Mouse (Mus musculus) cortical plate, adult 2 months (tissue): ENCODE measurements at regions not wholly inside any gene's neighbourhood (a gene's known extent, or its start where the extent isn't known, plus 50 kb on each side); places are given as distances from the start of the nearest gene placed in this dataset.
"Not testable (repeated sequence)": the region's sequence is repeated elsewhere in the genome, so short reads cannot be mapped to it uniquely, and the experiment has no call there.

Experiments used
- CTCF ChIP-seq: fragments of 200-500 bp; IDR thresholded peaks from 2 replicates; pipeline ENCODE4 v1.5.1; 2011; ENCODE audit warnings: mild to moderate bottlenecking, control low read depth, low read length; ENCODE audit not compliant: insufficient read depth; ENCODE audit errors: extremely low read depth
- POLR2A ChIP-seq: fragments of 200-500 bp; IDR thresholded peaks from 2 replicates; pipeline ENCODE4 v1.6.1; 2011; ENCODE audit warnings: mild to moderate bottlenecking, low read length, control low read depth; ENCODE audit not compliant: insufficient read depth; ENCODE audit errors: extremely low read depth

GRCm38 (mm10) chr6:48279646-48280045 lies 115.7 kb upstream of the Krba1 start:
- TF ChIP-seq CTCF, POLR2A: not testable (repeated sequence)
